Mouse (Mus musculus): Measurements from ENCODE around the gene 0610009B22Rik.

Gene 0610009B22Rik

GRCm38 (mm10) chr11:51636323-51636684, 52.4 kb downstream of the 0610009B22Rik start:
- DNase-seq (ENCODE audit: low spot score): peak; percentile 58

- peak; percentile 85 for DNase-seq (ENCODE audit: low spot score)
Measured at GRCm38 (mm10) chr11:51635525-51636322, 53.0 kb downstream of the 0610009B22Rik start, which contains the start of gene Rmnd5b. Gene Rmnd5b, minus strand, starts transcription at chr11:51635896.
